Mouse (Mus musculus) forebrain, embryonic 16.5 days (tissue): ENCODE results near the gene Hspb7. TPM values are rescaled to one million over a fixed set of nuclear protein-coding genes. Genes with fewer than 3 reads are reported as not detected.

Experiments
- ATAC-seq: fragments of 200-750 bp; cut with Nextera tagmentation; 2 replicates; pipeline ENCODE4 v1.8.0; 2017; ENCODE audit warnings: mild to moderate bottlenecking, moderate library complexity
- H3K27ac ChIP-seq: fragments of 300-500 bp; sonication (generic); 2 replicates; pipeline ENCODE4 v1.5.1; 2014; ENCODE audit warnings: low read length, control low read depth
- H3K27me3 ChIP-seq: fragments of 300-500 bp; sonication (generic); replicated peaks from 2 replicates; pipeline ENCODE4 v1.6.1; 2014; ENCODE audit warnings: low read length; ENCODE audit not compliant: control insufficient read depth, insufficient read depth
- H3K36me3 ChIP-seq: fragments of 300-500 bp; sonication (generic); 2 replicates; pipeline ENCODE4 v1.6.1; 2014; ENCODE audit not compliant: control insufficient read depth, insufficient read depth
- H3K4me1 ChIP-seq: fragments of 300-500 bp; sonication (generic); replicated peaks from 2 replicates; pipeline ENCODE4 v1.6.1; 2014; ENCODE audit warnings: low read length; ENCODE audit not compliant: control insufficient read depth, insufficient read depth
- H3K4me2 ChIP-seq: fragments of 300-500 bp; sonication (generic); 2 replicates; pipeline ENCODE4 v1.6.1; 2014; ENCODE audit warnings: mild to moderate bottlenecking, low read length, control low read depth
- H3K4me3 ChIP-seq: fragments of 300-500 bp; sonication (generic); replicated peaks from 2 replicates; pipeline ENCODE4 v1.5.1; 2014; ENCODE audit warnings: mild to moderate bottlenecking, low read length, control low read depth
- H3K9ac ChIP-seq: fragments of 300-500 bp; sonication (generic); replicated peaks from 2 replicates; pipeline ENCODE4 v1.6.1; 2014; ENCODE audit warnings: low read depth, low read length, control low read depth
- H3K9me3 ChIP-seq: fragments of 300-500 bp; sonication (generic); 2 replicates; pipeline ENCODE4 v1.6.1; 2016; ENCODE audit warnings: low read length; ENCODE audit not compliant: control insufficient read depth
- WGBS: fragments of 180-500 bp; shearing (Covaris S2); extraction: QIAGEN DNeasy Blood & Tissue Kit; methylation state at CpG from one replicate; pipeline ENCODE4 v1.1.7; 2014; 5-methylcytosine and 5-hydroxymethylcytosine counted together
- polyA plus RNA-seq: library from polyadenylated mRNA; unstranded; fragments of >200 nt; fragmentation: Nextera tagmentation; extraction: Ambion mirVana; gene quantifications from 2 replicates; pipeline ENCODE4 v1.2.1, GENCODE M21; 2015

Hspb7 gene
- polyA plus RNA-seq, 1 experiment from 2014 or later = not detected

- no peaks in the 10 kb centered on the region for H3K9me3 ChIP-seq
- H3K27me3 ChIP-seq = no peaks in the 10 kb centered on the region
- no peaks in the 10 kb centered on the region for H3K4me1 ChIP-seq
- no peak overlapping the region for H3K4me2 ChIP-seq
- H3K36me3 ChIP-seq = no peaks in the 10 kb centered on the region
- no peak overlapping the region for H3K9ac ChIP-seq
- H3K4me3 ChIP-seq = no peak overlapping the region
- WGBS = 16% methylated on average over 22 of the region's 22 CpGs
- no peak overlapping the region for H3K27ac ChIP-seq
- no peak for ATAC-seq
These were observed 9.1 kb upstream of the Hspb7 start for GRCm38 (mm10) chr4:141411430-141411992.

- H3K27ac ChIP-seq = no peak within 1 kb of the TSS
- no peaks in the 10 kb centered on the region for H3K36me3 ChIP-seq
- no peak for ATAC-seq
- H3K4me1 ChIP-seq = no peaks in the 10 kb centered on the region
- H3K4me3 ChIP-seq = no peak within 1 kb of the TSS
- no peaks in the 10 kb centered on the region for H3K27me3 ChIP-seq
- WGBS = 59% methylated on average over 7 of the region's 7 CpGs
- H3K9ac ChIP-seq = no peak within 1 kb of the TSS
- no peak within 1 kb of the TSS for H3K4me2 ChIP-seq
- H3K9me3 ChIP-seq = no peaks in the 10 kb centered on the region
These were observed 4.7 kb upstream of the Hspb7 start, which contains the start of gene Clcnkb for GRCm38 (mm10) chr4:141415924-141416323. Gene Clcnkb (minus strand): TSS chr4:141416014.

- Histone ChIP-seq H3K36me3 (no peaks in the 10 kb centered on the region), H3K9me3 (no peaks in the 10 kb centered on the region), H3K27ac (no peak overlapping the region), H3K9ac (no peak overlapping the region), H3K4me3 (no peak overlapping the region), H3K4me2 (no peak overlapping the region), H3K27me3 (no peaks in the 10 kb centered on the region), H3K4me1 (no peaks in the 10 kb centered on the region)
- no peak for ATAC-seq
- 77% methylated on average over 27 of the region's 27 CpGs for WGBS
These were observed 984 bp upstream of the Hspb7 start for GRCm38 (mm10) chr4:141419398-141420191.

- Histone ChIP-seq H3K4me2 (no peak overlapping the region), H3K27me3 (no peaks in the 10 kb centered on the region), H3K27ac (no peak overlapping the region), H3K9me3 (no peaks in the 10 kb centered on the region), H3K4me1 (peaks cover 7% of the 10 kb centered on the region), H3K36me3 (no peaks in the 10 kb centered on the region), H3K4me3 (no peak overlapping the region), H3K9ac (no peak overlapping the region)
- 58% methylated on average over 9 of the region's 9 CpGs for WGBS
- no peak for ATAC-seq
These were observed 307 bp downstream of the Hspb7 start for GRCm38 (mm10) chr4:141420886-141421285.

GRCm38 (mm10) chr4:141421423-141421822 is 844 bp downstream of the Hspb7 start:
- H3K36me3 ChIP-seq = no peaks in the 10 kb centered on the region
- no peak overlapping the region for H3K9ac ChIP-seq
- peaks cover 12% of the 10 kb centered on the region for H3K4me1 ChIP-seq
- H3K27me3 ChIP-seq = no peaks in the 10 kb centered on the region
- no peak overlapping the region for H3K4me2 ChIP-seq
- H3K9me3 ChIP-seq = no peaks in the 10 kb centered on the region
- H3K4me3 ChIP-seq = no peak overlapping the region
- H3K27ac ChIP-seq = no peak overlapping the region
- WGBS = 60% methylated on average over 14 of the region's 14 CpGs
- no peak for ATAC-seq

- H3K27ac ChIP-seq = no peak overlapping the region
- H3K9me3 ChIP-seq = no peaks in the 10 kb centered on the region
- H3K4me2 ChIP-seq = no peak overlapping the region
- no peak overlapping the region for H3K9ac ChIP-seq
- WGBS = 81% methylated on average over 5 of the region's 5 CpGs
- no peaks in the 10 kb centered on the region for H3K36me3 ChIP-seq
- H3K4me3 ChIP-seq = no peak overlapping the region
- H3K27me3 ChIP-seq = no peaks in the 10 kb centered on the region
- ATAC-seq = no peak
- H3K4me1 ChIP-seq = peaks cover 12% of the 10 kb centered on the region
These were observed 2.3 kb downstream of the Hspb7 start for GRCm38 (mm10) chr4:141422841-141423240.

- no peaks in the 10 kb centered on the region for H3K9me3 ChIP-seq
- ATAC-seq = no peak
- no peaks in the 10 kb centered on the region for H3K27me3 ChIP-seq
- no peak overlapping the region for H3K9ac ChIP-seq
- H3K4me2 ChIP-seq = no peak overlapping the region
- no peaks in the 10 kb centered on the region for H3K36me3 ChIP-seq
- H3K4me3 ChIP-seq = no peak overlapping the region
- no peak overlapping the region for H3K27ac ChIP-seq
- H3K4me1 ChIP-seq = peaks cover 12% of the 10 kb centered on the region
- 82% methylated on average over 5 of the region's 5 CpGs for WGBS
These were observed 2.7 kb downstream of the Hspb7 start for GRCm38 (mm10) chr4:141423288-141423687.

GRCm38 (mm10) chr4:141423691-141424431 is 3.3 kb downstream of the Hspb7 start:
- no peak overlapping the region for H3K27ac ChIP-seq
- no peak overlapping the region for H3K4me2 ChIP-seq
- no peaks in the 10 kb centered on the region for H3K9me3 ChIP-seq
- H3K36me3 ChIP-seq = no peaks in the 10 kb centered on the region
- no peak overlapping the region for H3K4me3 ChIP-seq
- WGBS = 87% methylated on average over 13 of the region's 13 CpGs
- no peak for ATAC-seq
- H3K4me1 ChIP-seq = peaks cover 12% of the 10 kb centered on the region
- no peak overlapping the region for H3K9ac ChIP-seq
- no peaks in the 10 kb centered on the region for H3K27me3 ChIP-seq
